23 mouse cellular contexts compared by ENCODE assay signal in the genomic region with DNA sequence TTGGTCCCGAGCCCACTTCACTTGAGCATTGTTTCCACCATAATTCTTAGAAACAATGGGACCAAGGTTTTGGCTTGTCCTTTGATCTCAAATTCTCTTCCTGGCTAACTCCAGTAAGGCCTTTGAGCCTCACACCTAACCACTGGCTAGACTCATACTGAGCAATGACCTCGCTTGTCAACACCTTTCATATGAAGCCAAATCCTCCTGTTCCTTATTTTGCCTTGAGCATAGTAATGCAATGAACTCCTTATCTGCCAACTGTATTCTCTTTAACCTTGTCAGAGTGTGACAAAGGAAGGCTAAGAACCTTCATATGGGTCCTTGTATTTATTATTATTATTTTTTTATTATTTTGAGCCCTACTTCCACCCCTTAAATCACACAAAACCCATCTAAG.
DNase-seq lines count a peak whose midpoint lies in the region; TF ChIP-seq lines count a peak whose summit lies in the region.
"Had no signal": no experiment of that assay in that cellular context is flagged by ENCODE, and none has a peak within 500 bp of the region (broad histone marks: within the 10 kb centered on the region; RNA-seq: fewer than 3 reads in every experiment).

No protein-coding gene starts in this region.

- peak overlapping the region; percentile 53; the same call in 1 of the 2 replicates for H3K27ac ChIP-seq in layer of hippocampus, adult 2 months
- H3K27ac ChIP-seq: embryonic facial prominence, embryonic 13.5 days; embryonic facial prominence, embryonic 15.5 days; forebrain, embryonic 13.5 days; forebrain, embryonic 15.5 days had no signal

- no peak for TF ChIP-seq CTCF in layer of hippocampus, adult 2 months (conservative IDR thresholded peaks at IDR 0.05)

- H3K4me3 ChIP-seq in layer of hippocampus, adult 2 months: no peak overlapping the region
- H3K4me3 ChIP-seq: embryonic facial prominence, embryonic 13.5 days; embryonic facial prominence, embryonic 15.5 days; erythroblast, embryonic 14.5 days; forebrain, embryonic 13.5 days; forebrain, embryonic 15.5 days had no signal

- DNase-seq in adrenal gland, postnatal 14 days: peak; percentile 17
- DNase-seq in adrenal gland, postnatal 10 days: no peak
- DNase-seq in layer of hippocampus, adult 2 months (ENCODE audit: low spot score in 2 of 2): no peak
- no peak for DNase-seq in layer of hippocampus, adult 9-10 months (ENCODE audit: low spot score)
- DNase-seq in 3T3-L1 (ENCODE audit: low read depth, low spot score): peak; percentile 29
- DNase-seq in fat pad, adult 2 months (ENCODE audit: extremely low read depth, low read depth, low spot score): peak; percentile 63
- no peak for DNase-seq in urinary bladder, postnatal 10 days (ENCODE audit: low spot score)
- no peak for DNase-seq in retina, postnatal 1 day
- DNase-seq: adrenal gland, adult 8-10 months; adrenal gland, postnatal 36 days; cerebellum, adult 11 months; cerebellum, adult 18-20 months; cerebellum, adult 8-10 months; cerebellum, adult 9-11 months; cerebellum, postnatal 14 days; cerebellum, postnatal 36 days; embryo, embryonic 11 days; forebrain, postnatal 0 days had no signal

Comparison
In these comparisons a context has a peak if more than half of its experiments do, and no peak if none do; other contexts are left out.
1. DNase-seq: peak in adrenal gland, postnatal 14 days (single experiment), 3T3-L1 (single experiment) and fat pad, adult 2 months (single experiment); none in adrenal gland, postnatal 10 days (single experiment), layer of hippocampus, adult 2 months (0 of 2), layer of hippocampus, adult 9-10 months (single experiment), urinary bladder, postnatal 10 days (single experiment) and retina, postnatal 1 day (single experiment).